Comparison of ENCODE assay signal across 9 mouse cellular contexts in genomic region chr8:102553348-102553935, GRCm38 (mm10).
DNase-seq lines count a peak whose midpoint lies in the region; ATAC-seq and TF ChIP-seq lines count a peak whose summit lies in the region.
"Had no signal": no experiment of that assay in that cellular context is flagged by ENCODE, and none has a peak within 500 bp of the region (broad histone marks: within the 10 kb centered on the region; RNA-seq: fewer than 3 reads in every experiment).

No protein-coding gene starts in this region.

- peak; percentile 18 for DNase-seq in lung, postnatal 0 days (ENCODE audit: low spot score)
- DNase-seq in lung, postnatal 10 days = no peak
- DNase-seq in forebrain, embryonic 14.5 days (ENCODE audit: low spot score) = peak; percentile 87
- DNase-seq in layer of hippocampus, adult 18-20 months (ENCODE audit: low spot score in 2 of 2) = peak; percentile 3 to 55
- DNase-seq in T-cell, adult 2 months (ENCODE audit: low spot score) = no peak
- DNase-seq in urinary bladder, postnatal 10 days (ENCODE audit: low spot score) = no peak
- DNase-seq in urinary bladder, adult 2 months (ENCODE audit: low spot score) = no peak

- ATAC-seq in lung, postnatal 0 days = no peak
- peak; percentile 69 for ATAC-seq in forebrain, embryonic 14.5 days
- ATAC-seq in neural tube, embryonic 15.5 days (ENCODE audit: low FRiP score) = no peak

- no peak for TF ChIP-seq EP300 in lung, postnatal 0 days (IDR thresholded peaks at IDR 0.05)

- H3K9ac ChIP-seq in lung, postnatal 0 days (replicated peaks; ENCODE audit: low read depth) = no peak overlapping the region
- no peak overlapping the region for H3K9ac ChIP-seq in forebrain, embryonic 14.5 days (ENCODE audit: low read length)
- H3K9ac ChIP-seq in neural tube, embryonic 15.5 days (replicated peaks) = no peak overlapping the region

- H3K4me2 ChIP-seq in lung, postnatal 0 days (replicated peaks; ENCODE audit: low read depth, low read length) = 0 out of 2 replicates have a peak overlapping the region, but pooled peaks have one; percentile 17
- H3K4me2 ChIP-seq in forebrain, embryonic 14.5 days (ENCODE audit: low read length) = no peak overlapping the region
- peak overlapping the region; percentile 1; the same call in 1 of the 2 replicates for H3K4me2 ChIP-seq in neural tube, embryonic 15.5 days

- H3K36me3 ChIP-seq in lung, postnatal 0 days (ENCODE audit: insufficient read depth, low read length) = no peaks in the 10 kb centered on the region
- H3K36me3 ChIP-seq in forebrain, embryonic 14.5 days (ENCODE audit: control insufficient read depth, insufficient read depth, low read length) = no peaks in the 10 kb centered on the region
- H3K36me3 ChIP-seq in neural tube, embryonic 15.5 days = no peaks in the 10 kb centered on the region

- H3K27me3 ChIP-seq in lung, postnatal 0 days (replicated peaks; ENCODE audit: insufficient read depth, low read length) = no peaks in the 10 kb centered on the region
- H3K27me3 ChIP-seq in forebrain, embryonic 14.5 days (replicated peaks; ENCODE audit: control insufficient read depth, insufficient read depth, low read length) = no peaks in the 10 kb centered on the region
- no peaks in the 10 kb centered on the region for H3K27me3 ChIP-seq in neural tube, embryonic 15.5 days (replicated peaks)
- H3K27me3 ChIP-seq: megakaryocyte, embryonic 14.5 days had no signal

- H3K4me3 ChIP-seq in lung, postnatal 0 days (ENCODE audit: low read depth, low read length) = no peak overlapping the region
- H3K4me3 ChIP-seq in forebrain, embryonic 14.5 days (ENCODE audit: low read depth, low read length) = no peak overlapping the region
- no peak overlapping the region for H3K4me3 ChIP-seq in neural tube, embryonic 15.5 days (replicated peaks)
- H3K4me3 ChIP-seq: megakaryocyte, embryonic 14.5 days had no signal

- H3K4me1 ChIP-seq in lung, postnatal 0 days (ENCODE audit: insufficient read depth, low read depth, low read length) = no peaks in the 10 kb centered on the region
- H3K4me1 ChIP-seq in forebrain, embryonic 14.5 days (ENCODE audit: control insufficient read depth, insufficient read depth, low read length) = no peaks in the 10 kb centered on the region; the same call in 1 of the 2 replicates
- peaks cover 6% of the 10 kb centered on the region for H3K4me1 ChIP-seq in neural tube, embryonic 15.5 days
- H3K4me1 ChIP-seq: megakaryocyte, embryonic 14.5 days had no signal

- H3K9me3 ChIP-seq in lung, postnatal 0 days (ENCODE audit: low read length) = no peaks in the 10 kb centered on the region
- H3K9me3 ChIP-seq in forebrain, embryonic 14.5 days (replicated peaks; ENCODE audit: control insufficient read depth, low read length) = no peaks in the 10 kb centered on the region
- H3K9me3 ChIP-seq in neural tube, embryonic 15.5 days (replicated peaks) = no peaks in the 10 kb centered on the region

- no peak overlapping the region for H3K27ac ChIP-seq in lung, postnatal 0 days (ENCODE audit: low read length)
- 0 out of 2 replicates have a peak overlapping the region, but pooled peaks have one; percentile 1 for H3K27ac ChIP-seq in forebrain, embryonic 14.5 days (ENCODE audit: low read depth, low read length)
- H3K27ac ChIP-seq in neural tube, embryonic 15.5 days (replicated peaks) = peak overlapping the region; percentile 56

- 4% methylated on average over 9 of the region's 9 CpGs for WGBS in lung, postnatal 0 days
- 18% methylated on average over 9 of the region's 9 CpGs for WGBS in forebrain, embryonic 14.5 days
- 17% methylated on average over 9 of the region's 9 CpGs for WGBS in neural tube, embryonic 15.5 days

- TF ChIP-seq CTCF in lung, postnatal 0 days (IDR thresholded peaks at IDR 0.05) = no peak

Comparison
In these comparisons a context has a peak if more than half of its experiments do, and no peak if none do; other contexts are left out.
1. DNase-seq: peak in lung, postnatal 0 days (single experiment), forebrain, embryonic 14.5 days (single experiment) and layer of hippocampus, adult 18-20 months (2 of 2); none in lung, postnatal 10 days (single experiment), T-cell, adult 2 months (single experiment), urinary bladder, postnatal 10 days (single experiment) and urinary bladder, adult 2 months (single experiment).